Mouse (Mus musculus) embryonic facial prominence, embryonic 11.5 days (tissue): ENCODE data around the gene Rras. TPM values are rescaled to one million over a fixed set of nuclear protein-coding genes. Genes with fewer than 3 reads are reported as not detected.
"Not testable (repeated sequence)": the region's sequence is repeated elsewhere in the genome, so short reads cannot be mapped to it uniquely, and the experiment has no call there.

ENCODE experiments used
- ATAC-seq: fragments of 200-750 bp; cut with Nextera tagmentation; replicated peaks from 2 replicates; pipeline ENCODE4 v1.8.0; 2017; ENCODE audit warnings: low read depth; ENCODE audit not compliant: insufficient number of reproducible peaks, low FRiP score, low TSS enrichment
- DNase-seq: peaks from one replicate; pipeline ENCODE4 v3.0.0-alpha.2; 2015; ENCODE audit warnings: low spot score
- H3K27ac ChIP-seq: fragments of 300-500 bp; sonication (generic); replicated peaks from 2 replicates; pipeline ENCODE4 v1.5.1; 2014; ENCODE audit warnings: mild to moderate bottlenecking, low read depth, low read length, control low read depth
- H3K27me3 ChIP-seq: fragments of 300-500 bp; sonication (generic); 2 replicates; pipeline ENCODE4 v1.6.1; 2014; ENCODE audit warnings: mild to moderate bottlenecking, low read length, moderate library complexity, mixed read lengths; ENCODE audit not compliant: control insufficient read depth, insufficient read depth
- H3K36me3 ChIP-seq: fragments of 300-500 bp; sonication (generic); replicated peaks from 2 replicates; pipeline ENCODE4 v1.6.1; 2014; ENCODE audit warnings: low read depth, mild to moderate bottlenecking, low read length, moderate library complexity, mixed read lengths; ENCODE audit not compliant: control insufficient read depth, insufficient read depth
- H3K4me1 ChIP-seq: fragments of 300-500 bp; sonication (generic); 2 replicates; pipeline ENCODE4 v1.6.1; 2014; ENCODE audit warnings: low read length, mixed read lengths; ENCODE audit not compliant: control insufficient read depth, insufficient read depth
- H3K4me2 ChIP-seq: fragments of 300-500 bp; sonication (generic); 2 replicates; pipeline ENCODE4 v1.6.1; 2014; ENCODE audit warnings: low read depth, mild to moderate bottlenecking, control low read depth, low read length, moderate library complexity
- H3K4me3 ChIP-seq: fragments of 300-500 bp; sonication (generic); 2 replicates; pipeline ENCODE4 v1.5.1; 2014; ENCODE audit warnings: low read depth, low read length, control low read depth
- H3K9ac ChIP-seq: fragments of 300-500 bp; sonication (generic); replicated peaks from 2 replicates; pipeline ENCODE4 v1.6.1; 2014; ENCODE audit warnings: mild to moderate bottlenecking, control low read depth, low read length
- H3K9me3 ChIP-seq: fragments of 300-500 bp; sonication (generic); replicated peaks from 2 replicates; pipeline ENCODE4 v1.6.1; 2016; ENCODE audit warnings: mild to moderate bottlenecking, low read length, inconsistent platforms, mixed read lengths; ENCODE audit not compliant: control insufficient read depth
- WGBS: fragments of 180-500 bp; shearing (Covaris S2); extraction: QIAGEN DNeasy Blood & Tissue Kit; methylation state at CpG from one replicate; pipeline ENCODE4 v1.1.7; 2014; 5-methylcytosine and 5-hydroxymethylcytosine counted together
- polyA plus RNA-seq: library from polyadenylated mRNA; unstranded; fragments of >200 nt; fragmentation: Nextera tagmentation; extraction: Ambion mirVana; gene quantifications from 2 replicates; pipeline ENCODE4 v1.2.1, GENCODE M21; 2014

Rras gene
- polyA plus RNA-seq, 1 experiment from 2014 or later = 18.5 TPM

GRCm38 (mm10) chr7:45023711-45024110 is 6.0 kb downstream of the Rras start:
- H3K4me2 ChIP-seq, H3K4me1 ChIP-seq: not testable (repeated sequence)
- H3K36me3 ChIP-seq = peaks cover 13% of the 10 kb centered on the region

GRCm38 (mm10) chr7:45024281-45025248 is 6.8 kb downstream of the Rras start:
- no peak for ATAC-seq
- Histone ChIP-seq H3K27ac (no peak overlapping the region), H3K9ac (no peak overlapping the region), H3K36me3 (peaks cover 16% of the 10 kb centered on the region), H3K9me3 (no peaks in the 10 kb centered on the region), H3K4me2 (no peak overlapping the region), H3K4me3 (no peak overlapping the region), H3K4me1 (no peaks in the 10 kb centered on the region), H3K27me3 (no peaks in the 10 kb centered on the region)
- WGBS = 89% methylated on average over 15 of the region's 15 CpGs
- DNase-seq = no peak

More at GRCm38 (mm10) chr7:45023711-45024110, 6.0 kb downstream of the Rras start:
- not testable (repeated sequence) for H3K27ac ChIP-seq, H3K9me3 ChIP-seq, H3K9ac ChIP-seq, ATAC-seq, H3K27me3 ChIP-seq, H3K4me3 ChIP-seq, DNase-seq
- whole genome bisulfite sequencing = 83% methylated on average over 5 of the region's 5 CpGs

GRCm38 (mm10) chr7:45025601-45026220 is 8.0 kb downstream of the Rras start:
- Histone ChIP-seq H3K9me3 (no peaks in the 10 kb centered on the region), H3K27ac (no peak overlapping the region), H3K4me2 (no peak overlapping the region), H3K4me3 (no peak overlapping the region), H3K4me1 (no peaks in the 10 kb centered on the region), H3K27me3 (no peaks in the 10 kb centered on the region), H3K9ac (no peak overlapping the region), H3K36me3 (peaks cover 26% of the 10 kb centered on the region)
- 77% methylated on average over 8 of the region's 8 CpGs for WGBS
- DNase-seq (no peak), ATAC-seq (no peak)

- H3K4me3 ChIP-seq = no peak overlapping the region
- H3K4me2 ChIP-seq = no peak overlapping the region
- no peaks in the 10 kb centered on the region for H3K9me3 ChIP-seq
- no peaks in the 10 kb centered on the region for H3K4me1 ChIP-seq
- WGBS = 50% methylated on average over 2 of the region's 2 CpGs
- peaks cover 32% of the 10 kb centered on the region for H3K36me3 ChIP-seq
- H3K27ac ChIP-seq = no peak overlapping the region
- ATAC-seq = 0 out of 2 replicates have a peak, but pooled peaks have one; percentile 19
- no peak for DNase-seq
- H3K27me3 ChIP-seq = no peaks in the 10 kb centered on the region
- no peak overlapping the region for H3K9ac ChIP-seq
These were observed 8.5 kb downstream of the Rras start for GRCm38 (mm10) chr7:45026256-45026655.

- Histone ChIP-seq H3K4me2 (no peak overlapping the region), H3K27ac (no peak overlapping the region), H3K27me3 (no peaks in the 10 kb centered on the region), H3K4me3 (no peak overlapping the region), H3K9ac (no peak overlapping the region), H3K36me3 (peaks cover 38% of the 10 kb centered on the region), H3K4me1 (no peaks in the 10 kb centered on the region), H3K9me3 (no peaks in the 10 kb centered on the region)
- DNase-seq (no peak), ATAC-seq (no peak)
- WGBS = 93% methylated on average over 9 of the region's 9 CpGs
These were observed 10.0 kb downstream of the Rras start for GRCm38 (mm10) chr7:45027761-45028160.

GRCm38 (mm10) chr7:45028351-45028750 is 10.6 kb downstream of the Rras start:
- Histone ChIP-seq H3K9ac (no peak overlapping the region), H3K36me3 (peaks cover 44% of the 10 kb centered on the region), H3K9me3 (no peaks in the 10 kb centered on the region), H3K27me3 (no peaks in the 10 kb centered on the region), H3K4me2 (no peak overlapping the region), H3K27ac (no peak overlapping the region), H3K4me3 (no peak overlapping the region), H3K4me1 (no peaks in the 10 kb centered on the region)
- no peak for ATAC-seq
- DNase-seq = no peak
- 94% methylated on average over 11 of the region's 11 CpGs for WGBS

GRCm38 (mm10) chr7:45029995-45030394 is 12.2 kb downstream of the Rras start:
- ATAC-seq (no peak), DNase-seq (no peak)
- H3K9ac ChIP-seq = no peak overlapping the region
- peaks cover 56% of the 10 kb centered on the region for H3K36me3 ChIP-seq
- no peak overlapping the region for H3K4me2 ChIP-seq
- H3K27ac ChIP-seq = no peak overlapping the region
- no peaks in the 10 kb centered on the region for H3K9me3 ChIP-seq
- no peaks in the 10 kb centered on the region for H3K27me3 ChIP-seq
- 93% methylated on average over 6 of the region's 6 CpGs for WGBS
- no peaks in the 10 kb centered on the region for H3K4me1 ChIP-seq
- no peak overlapping the region for H3K4me3 ChIP-seq

- no peak for DNase-seq
- ATAC-seq = no peak
- Histone ChIP-seq H3K9me3 (no peaks in the 10 kb centered on the region), H3K27me3 (no peaks in the 10 kb centered on the region), H3K27ac (no peak overlapping the region), H3K4me1 (no peaks in the 10 kb centered on the region), H3K36me3 (peaks cover 57% of the 10 kb centered on the region), H3K9ac (no peak overlapping the region), H3K4me2 (no peak overlapping the region), H3K4me3 (no peak overlapping the region)
- 95% methylated on average over 8 of the region's 8 CpGs for WGBS
These were observed 13.1 kb downstream of the Rras start for GRCm38 (mm10) chr7:45030857-45031256.
